Mouse (Mus musculus) ES-Bruce4 (cell line): ENCODE measurements around the gene Gtpbp1.

Experiments
- CTCF ChIP-seq: IDR thresholded peaks from one replicate; pipeline ENCODE4 v1.8.1; 2011; ENCODE audit warnings: low read depth, low read length
- EP300 ChIP-seq: IDR thresholded peaks from 2 replicates; pipeline ENCODE4 v1.6.1; 2011; ENCODE audit warnings: low read depth, low read length; ENCODE audit not compliant: insufficient read depth
- POLR2A ChIP-seq: IDR thresholded peaks from one replicate; pipeline ENCODE4 v1.8.1; 2011; ENCODE audit warnings: low read length; ENCODE audit not compliant: insufficient read depth

DNA sequence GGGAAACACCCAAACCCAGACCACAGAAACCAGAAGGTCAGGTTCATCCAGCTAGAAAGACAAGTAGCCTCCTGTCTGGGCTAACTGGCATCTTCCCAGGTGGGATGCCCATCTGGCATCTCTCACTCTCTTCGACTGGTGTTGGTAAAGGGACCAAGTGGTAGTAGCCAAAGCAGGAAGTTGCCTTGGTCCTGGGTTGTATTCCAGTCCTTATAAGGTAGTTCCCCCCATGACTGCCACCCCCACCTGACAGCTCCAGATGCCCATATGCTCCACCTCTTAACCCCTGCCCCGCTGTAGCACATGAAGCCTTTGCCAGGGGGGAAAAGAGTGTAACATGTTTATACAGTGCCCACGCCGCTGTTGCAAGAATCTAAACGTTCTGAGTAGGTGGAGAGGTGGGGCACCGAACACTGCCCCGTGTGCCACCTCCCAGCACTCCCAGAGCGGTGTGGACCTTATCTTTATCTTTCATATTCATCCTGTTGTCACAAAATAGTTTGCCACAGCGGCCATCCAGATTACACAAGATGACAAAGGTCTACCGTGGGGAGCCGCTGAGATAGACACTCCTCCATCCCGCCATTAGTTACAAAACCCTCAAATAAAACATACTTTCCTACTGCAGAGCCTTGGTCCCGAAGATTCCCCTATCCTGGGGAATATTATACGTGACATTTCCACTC, 50.7 kb downstream of the Gtpbp1 start:
- no peak for TF ChIP-seq POLR2A
- TF ChIP-seq CTCF: no peak
- no peak for TF ChIP-seq EP300
